Mouse (Mus musculus): ENCODE results near the gene Mfsd10. TPM values are rescaled to one million over a fixed set of nuclear protein-coding genes. Genes with fewer than 3 reads are reported as not detected.
A peak's percentile ranks its signal among the peaks of the same experiment; 100 is the strongest.

Gene Mfsd10
- polyA plus RNA-seq, 1 experiment from 2014 or later = 105 TPM

DNA sequence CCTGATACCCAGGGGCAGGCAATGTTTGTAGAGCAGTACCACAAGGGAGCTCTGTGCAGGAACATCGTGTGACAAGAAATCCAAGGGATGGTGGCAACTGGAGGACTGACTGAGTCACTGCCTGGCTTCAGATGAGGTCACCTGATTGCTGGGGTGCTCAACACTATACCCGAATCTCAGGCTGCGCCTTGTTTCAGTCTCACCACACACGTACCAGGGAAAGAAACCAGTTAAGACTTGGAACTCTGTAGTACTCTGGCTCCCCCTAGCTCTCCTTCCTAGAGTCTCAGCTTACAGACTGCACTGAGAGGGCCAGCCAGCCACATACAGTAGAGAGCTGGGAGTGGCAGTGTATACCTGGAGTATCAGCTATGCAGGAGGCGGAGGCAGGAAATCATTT lies 5.9 kb upstream of the Mfsd10 start:
- peak; percentile 21; the same call in 1 of the 2 replicates for ATAC-seq (ENCODE audit: low FRiP score)

DNA sequence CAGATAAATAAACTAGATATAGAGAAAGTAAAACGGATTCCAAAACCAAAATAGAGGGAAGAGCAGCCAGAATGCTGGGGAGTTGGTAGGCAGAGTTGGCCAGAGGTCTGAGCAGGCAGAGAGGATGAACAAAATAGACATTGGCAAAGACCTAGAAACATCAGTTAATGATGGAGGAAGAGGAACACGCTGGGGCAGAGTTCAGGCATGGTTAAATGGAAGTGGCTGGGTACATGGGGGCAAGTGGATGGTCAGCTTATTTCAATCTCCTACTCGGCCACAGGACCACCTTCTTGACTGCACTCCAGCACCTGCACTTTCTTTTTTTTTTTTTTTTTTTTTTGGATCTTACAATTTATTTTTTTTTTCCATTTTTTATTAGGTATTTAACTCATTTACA lies 5.0 kb upstream of the Mfsd10 start:
- H3K9ac ChIP-seq (replicated peaks) = no peak overlapping the region
- no peaks in the 10 kb centered on the region for H3K27me3 ChIP-seq (replicated peaks)
- no peak overlapping the region for H3K4me3 ChIP-seq (replicated peaks)
- no peaks in the 10 kb centered on the region for H3K9me3 ChIP-seq (replicated peaks)
- peaks cover 8% of the 10 kb centered on the region for H3K4me1 ChIP-seq
- WGBS = 93% methylated on average over 3 of the region's 3 CpGs
- H3K27ac ChIP-seq (replicated peaks) = no peak overlapping the region
- peaks cover 86% of the 10 kb centered on the region for H3K36me3 ChIP-seq
- ATAC-seq (ENCODE audit: low FRiP score) = no peak
- H3K4me2 ChIP-seq = no peak overlapping the region

More for the DNA sequence above, 5.9 kb upstream of the Mfsd10 start:
- Histone ChIP-seq H3K27ac (replicated peaks) (no peak overlapping the region), H3K27me3 (replicated peaks) (no peaks in the 10 kb centered on the region), H3K4me1 (no peaks in the 10 kb centered on the region), H3K4me2 (no peak overlapping the region), H3K9me3 (replicated peaks) (no peaks in the 10 kb centered on the region), H3K4me3 (replicated peaks) (no peak overlapping the region), H3K9ac (replicated peaks) (no peak overlapping the region), H3K36me3 (peaks cover 92% of the 10 kb centered on the region)
- 71% methylated on average over 5 of the region's 5 CpGs for WGBS

DNA sequence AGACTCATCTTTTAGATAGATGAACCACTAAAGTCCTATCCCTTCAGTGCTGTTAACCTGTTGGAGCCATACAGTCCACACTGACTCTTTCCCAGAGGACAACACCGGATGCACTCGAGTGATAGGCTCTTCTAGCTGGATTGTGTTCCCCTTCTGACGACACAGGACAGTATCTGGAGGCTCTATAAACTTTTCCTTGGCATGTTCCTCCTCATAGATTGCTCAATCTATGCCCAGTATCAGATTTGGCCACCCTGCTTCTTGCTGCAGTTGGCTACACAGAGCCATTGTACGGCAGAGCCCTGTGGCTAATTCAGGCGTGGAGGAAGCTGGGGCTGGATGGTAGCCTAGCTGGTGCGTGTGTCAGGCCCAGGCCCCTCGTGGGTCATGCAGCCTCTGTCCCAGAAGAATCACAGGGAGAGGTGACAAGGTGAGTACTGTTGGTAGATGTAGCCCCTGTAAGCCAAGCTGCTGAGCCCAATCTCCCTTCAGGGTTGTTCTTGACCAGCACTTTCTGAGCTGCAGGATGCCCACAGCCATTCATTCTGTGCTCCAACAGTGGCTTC lies 662 bp upstream of the Mfsd10 start:
- ATAC-seq (ENCODE audit: low FRiP score) = no peak
- no peaks in the 10 kb centered on the region for H3K9me3 ChIP-seq (replicated peaks)
- peaks cover 68% of the 10 kb centered on the region for H3K36me3 ChIP-seq
- H3K4me3 ChIP-seq (replicated peaks) = no peak overlapping the region
- 85% methylated on average over 7 of the region's 7 CpGs for WGBS
- no peak overlapping the region for H3K9ac ChIP-seq (replicated peaks)
- H3K27ac ChIP-seq (replicated peaks) = no peak overlapping the region
- H3K4me2 ChIP-seq = peak overlapping the region; percentile 91; the same call in 1 of the 2 replicates
- H3K27me3 ChIP-seq (replicated peaks) = no peaks in the 10 kb centered on the region
- H3K4me1 ChIP-seq = peaks cover 30% of the 10 kb centered on the region

DNA sequence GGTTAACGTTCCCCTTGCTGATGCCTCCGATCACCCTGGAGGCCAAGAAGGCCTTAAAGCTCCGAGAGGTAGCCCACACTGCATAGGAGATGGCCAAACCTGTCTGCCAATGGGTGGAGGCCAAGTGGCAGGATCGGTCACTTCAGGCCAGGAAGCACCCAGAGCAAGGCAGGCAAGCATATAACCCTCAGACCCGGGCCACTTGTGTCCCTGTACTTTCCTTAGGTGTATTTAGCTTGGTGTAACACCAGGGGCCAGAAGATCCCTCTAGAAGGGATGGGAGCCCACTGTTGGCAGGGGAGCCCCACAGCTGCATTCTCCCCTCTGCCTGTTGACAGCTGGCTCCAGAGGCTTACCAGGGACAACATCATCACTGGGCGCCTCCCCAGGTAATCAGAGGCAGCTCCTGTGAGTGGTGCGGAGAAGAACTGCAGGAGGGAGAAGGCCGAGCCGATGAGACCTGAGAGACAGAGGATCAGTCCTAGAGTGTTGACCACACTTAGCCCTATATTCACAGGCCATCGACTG lies 1.3 kb downstream of the Mfsd10 start:
- no peak overlapping the region for H3K27ac ChIP-seq (replicated peaks)
- peak overlapping the region; percentile 91 for H3K4me2 ChIP-seq
- 61% methylated on average over 10 of the region's 10 CpGs for WGBS

DNA sequence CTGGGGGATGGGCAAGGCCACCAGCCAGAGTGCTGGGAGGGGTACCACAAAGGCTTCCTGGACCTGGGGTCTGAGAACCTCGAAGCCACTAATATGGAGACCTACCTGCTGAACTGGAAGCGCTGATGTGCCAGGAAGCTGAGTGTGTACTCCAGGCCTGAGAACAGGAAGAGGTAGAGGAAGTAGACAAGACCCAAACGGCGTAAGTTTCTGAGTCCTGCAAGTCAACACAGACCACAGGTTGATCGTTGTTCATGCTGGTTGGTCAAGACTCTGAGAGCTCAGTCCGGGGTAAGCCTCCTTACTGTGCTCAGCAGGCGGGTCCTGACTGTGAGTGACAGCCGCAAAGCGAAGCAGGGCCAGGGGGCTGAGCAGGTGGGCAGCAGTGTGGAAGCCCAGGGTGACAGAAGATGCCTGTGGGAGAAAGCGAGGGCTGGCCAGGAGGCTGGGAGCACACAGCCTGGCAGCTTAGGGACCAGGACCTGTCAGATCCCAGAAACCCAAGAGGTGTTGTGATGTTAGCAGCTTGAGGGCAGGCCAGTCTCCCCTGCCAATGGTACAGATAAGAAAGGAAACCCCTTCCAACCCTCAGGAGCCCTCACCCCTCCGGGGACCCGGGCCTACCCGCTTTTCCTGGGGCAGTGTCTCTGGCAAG lies 2.1 kb downstream of the Mfsd10 start:
- peak overlapping the region; percentile 86; the same call in 1 of the 2 replicates for H3K9ac ChIP-seq (replicated peaks)
- peaks cover 75% of the 10 kb centered on the region for H3K36me3 ChIP-seq
- no peak for ATAC-seq (ENCODE audit: low FRiP score)
- no peaks in the 10 kb centered on the region for H3K27me3 ChIP-seq (replicated peaks)
- H3K9me3 ChIP-seq (replicated peaks) = no peaks in the 10 kb centered on the region
- H3K4me1 ChIP-seq = peaks cover 30% of the 10 kb centered on the region
- H3K4me2 ChIP-seq = no peak overlapping the region; the same call in 1 of the 2 replicates
- WGBS = 92% methylated on average over 13 of the region's 13 CpGs
- H3K27ac ChIP-seq (replicated peaks) = no peak overlapping the region
- H3K4me3 ChIP-seq (replicated peaks) = no peak overlapping the region

More for the DNA sequence above, 1.3 kb downstream of the Mfsd10 start:
- ATAC-seq (ENCODE audit: low FRiP score) = no peak
- Histone ChIP-seq H3K27me3 (replicated peaks) (no peaks in the 10 kb centered on the region), H3K36me3 (peaks cover 75% of the 10 kb centered on the region), H3K4me1 (peaks cover 30% of the 10 kb centered on the region), H3K9me3 (replicated peaks) (no peaks in the 10 kb centered on the region), H3K9ac (replicated peaks) (peak overlapping the region; percentile 86), H3K4me3 (replicated peaks) (peak overlapping the region; percentile 64)

DNA sequence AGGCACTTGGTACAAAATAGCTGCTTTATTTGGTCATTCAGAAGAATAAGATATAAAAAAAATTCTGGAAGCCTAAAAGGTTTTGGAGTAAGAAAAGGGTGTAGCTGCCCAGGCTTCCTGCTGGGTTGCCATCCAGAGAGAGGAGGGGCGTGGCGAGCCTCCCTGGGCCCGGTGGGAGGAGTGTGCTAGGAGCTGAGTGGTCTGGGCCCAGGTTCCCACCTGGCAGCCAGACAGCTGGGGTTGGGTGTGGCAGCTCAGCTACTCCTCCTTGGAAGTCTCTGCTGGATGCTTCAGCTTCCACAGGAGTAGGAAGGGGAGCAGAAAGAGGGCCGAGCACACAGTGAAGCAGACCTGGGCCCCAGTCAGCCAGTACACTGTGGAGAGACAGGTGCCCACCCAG lies 3.4 kb downstream of the Mfsd10 start:
- Histone ChIP-seq H3K9me3 (replicated peaks) (no peaks in the 10 kb centered on the region), H3K36me3 (peaks cover 75% of the 10 kb centered on the region), H3K4me3 (replicated peaks) (no peak overlapping the region), H3K4me2 (no peak overlapping the region), H3K4me1 (peaks cover 30% of the 10 kb centered on the region), H3K9ac (replicated peaks) (no peak overlapping the region), H3K27ac (replicated peaks) (no peak overlapping the region), H3K27me3 (replicated peaks) (no peaks in the 10 kb centered on the region)
- WGBS = 81% methylated on average over 4 of the region's 4 CpGs
- no peak for ATAC-seq (ENCODE audit: low FRiP score)

DNA sequence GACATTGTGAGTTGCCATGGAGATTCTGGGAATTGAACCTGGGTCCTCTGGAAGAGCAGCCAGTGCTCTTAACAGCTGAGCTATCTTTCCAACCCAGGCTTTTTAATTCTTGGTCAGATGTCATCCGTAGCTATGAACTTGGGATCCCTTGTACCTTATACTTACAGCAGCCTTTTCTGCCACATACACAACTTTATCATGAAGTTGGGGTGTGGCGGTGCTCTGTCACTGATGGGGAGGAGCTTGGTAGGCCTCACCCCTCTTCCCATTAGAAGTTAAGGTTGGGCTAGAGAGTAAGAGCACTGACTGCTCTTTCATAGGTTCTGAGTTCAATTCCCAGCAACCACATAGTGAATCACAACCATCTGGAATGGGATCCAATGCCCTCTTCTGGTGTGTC lies 4.0 kb downstream of the Mfsd10 start:
- peaks cover 75% of the 10 kb centered on the region for H3K36me3 ChIP-seq
- no peak overlapping the region for H3K9ac ChIP-seq (replicated peaks)
- H3K9me3 ChIP-seq (replicated peaks) = no peaks in the 10 kb centered on the region
- H3K27ac ChIP-seq (replicated peaks) = no peak overlapping the region
- peaks cover 30% of the 10 kb centered on the region for H3K4me1 ChIP-seq
- no peaks in the 10 kb centered on the region for H3K27me3 ChIP-seq (replicated peaks)
- no peak overlapping the region for H3K4me2 ChIP-seq
- 99% methylated on average over 2 of the region's 2 CpGs for WGBS
- ATAC-seq (ENCODE audit: low FRiP score) = no peak
- H3K4me3 ChIP-seq (replicated peaks) = no peak overlapping the region

DNA sequence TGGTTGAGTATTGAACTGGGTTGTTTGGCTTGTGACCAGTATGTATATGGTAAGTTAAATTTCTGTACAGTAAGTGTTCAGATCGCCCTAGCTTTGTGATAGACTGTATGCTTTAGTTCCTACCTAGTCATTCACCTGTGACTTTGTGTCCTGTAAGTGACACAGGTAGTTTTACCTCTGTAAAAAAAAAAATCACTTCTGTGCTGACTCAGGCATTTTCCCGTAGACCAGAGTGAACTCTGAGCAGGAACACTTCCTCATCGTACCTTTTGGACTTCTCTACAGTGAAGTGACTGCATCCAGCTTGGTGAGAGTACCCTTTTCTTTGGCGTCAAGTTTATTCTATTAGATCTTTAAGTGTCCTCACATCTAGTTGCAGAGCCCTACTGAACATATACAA lies 27.0 kb downstream of the Mfsd10 start:
- no peak overlapping the region for H3K4me2 ChIP-seq

DNA sequence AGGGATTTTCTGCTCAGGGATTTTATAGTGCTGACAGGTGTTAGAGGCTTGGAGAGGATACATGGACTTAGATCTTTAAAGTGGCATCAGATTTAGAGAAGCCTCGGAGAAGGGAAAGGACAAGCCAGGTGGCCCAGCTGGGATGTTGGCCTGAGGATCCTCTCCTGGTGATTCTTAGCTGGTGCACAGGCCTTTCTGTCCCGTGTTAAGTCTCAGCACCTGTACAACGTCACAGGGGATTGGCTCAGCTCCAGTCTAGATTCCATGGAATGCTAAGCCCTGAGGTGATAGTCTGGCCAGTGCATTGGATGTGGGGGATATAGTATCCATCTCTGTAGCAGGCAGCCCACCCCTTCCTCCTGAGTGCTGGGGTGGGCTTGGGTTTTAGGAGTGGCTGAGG lies 28.8 kb downstream of the Mfsd10 start:
- Histone ChIP-seq H3K4me2 (no peak overlapping the region), H3K4me1 (no peaks in the 10 kb centered on the region), H3K27me3 (replicated peaks) (no peaks in the 10 kb centered on the region), H3K27ac (replicated peaks) (no peak overlapping the region), H3K4me3 (replicated peaks) (no peak overlapping the region), H3K36me3 (peaks cover 63% of the 10 kb centered on the region), H3K9ac (replicated peaks) (no peak overlapping the region), H3K9me3 (replicated peaks) (no peaks in the 10 kb centered on the region)
- no peak for ATAC-seq (ENCODE audit: low FRiP score)
- WGBS = 82% methylated on average over 3 of the region's 3 CpGs

More for the DNA sequence above, 27.0 kb downstream of the Mfsd10 start:
- Histone ChIP-seq H3K4me1 (no peaks in the 10 kb centered on the region), H3K36me3 (peaks cover 74% of the 10 kb centered on the region), H3K9ac (replicated peaks) (no peak overlapping the region), H3K4me3 (replicated peaks) (no peak overlapping the region), H3K27me3 (replicated peaks) (no peaks in the 10 kb centered on the region), H3K27ac (replicated peaks) (no peak overlapping the region), H3K9me3 (replicated peaks) (no peaks in the 10 kb centered on the region)
- ATAC-seq (ENCODE audit: low FRiP score) = no peak
- WGBS = 92% methylated on average over 4 of the region's 4 CpGs

DNA sequence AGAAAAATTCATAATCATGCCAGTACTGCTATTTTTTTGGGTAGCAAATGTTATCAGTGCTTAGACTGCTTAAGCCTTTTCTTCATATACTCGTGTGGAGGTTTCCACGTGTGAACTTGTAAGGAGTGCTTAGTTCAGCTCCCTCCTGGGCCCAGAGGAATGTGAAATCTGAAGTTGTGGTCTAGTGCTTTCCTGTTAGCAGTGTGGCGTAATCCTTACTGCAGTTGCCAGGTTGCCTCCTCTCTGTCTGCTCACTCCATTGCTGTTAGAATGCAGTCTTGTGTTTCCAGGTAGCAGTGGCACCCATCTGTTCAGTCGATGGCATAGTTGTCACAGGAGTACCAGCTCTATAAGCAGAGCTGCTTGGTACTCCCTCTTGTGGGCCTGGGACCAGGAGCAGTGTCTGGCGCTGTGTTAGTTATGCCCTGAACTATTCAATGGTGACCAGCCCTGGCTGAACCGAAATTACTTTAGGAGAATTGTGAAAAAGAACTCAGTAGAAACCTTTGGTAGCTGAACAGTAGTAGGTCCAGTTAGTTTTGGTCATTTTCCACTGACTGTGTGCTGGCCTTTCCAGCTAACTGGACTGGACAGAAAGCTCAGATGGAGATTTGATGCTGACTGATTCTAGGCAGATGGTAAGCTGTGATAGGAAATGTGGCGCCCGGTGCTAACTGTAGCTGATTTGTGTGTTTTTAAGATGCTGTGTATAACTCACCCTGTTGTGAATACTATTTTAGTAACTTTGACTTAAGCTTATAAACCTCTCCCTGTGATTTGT lies 29.7 kb downstream of the Mfsd10 start:
- Histone ChIP-seq H3K9ac (replicated peaks) (no peak overlapping the region), H3K27me3 (replicated peaks) (no peaks in the 10 kb centered on the region), H3K4me3 (replicated peaks) (no peak overlapping the region), H3K27ac (replicated peaks) (no peak overlapping the region), H3K9me3 (replicated peaks) (no peaks in the 10 kb centered on the region), H3K4me2 (no peak overlapping the region), H3K36me3 (peaks cover 67% of the 10 kb centered on the region), H3K4me1 (no peaks in the 10 kb centered on the region)
- ATAC-seq (ENCODE audit: low FRiP score) = no peak
- WGBS = 92% methylated on average over 8 of the region's 8 CpGs

DNA sequence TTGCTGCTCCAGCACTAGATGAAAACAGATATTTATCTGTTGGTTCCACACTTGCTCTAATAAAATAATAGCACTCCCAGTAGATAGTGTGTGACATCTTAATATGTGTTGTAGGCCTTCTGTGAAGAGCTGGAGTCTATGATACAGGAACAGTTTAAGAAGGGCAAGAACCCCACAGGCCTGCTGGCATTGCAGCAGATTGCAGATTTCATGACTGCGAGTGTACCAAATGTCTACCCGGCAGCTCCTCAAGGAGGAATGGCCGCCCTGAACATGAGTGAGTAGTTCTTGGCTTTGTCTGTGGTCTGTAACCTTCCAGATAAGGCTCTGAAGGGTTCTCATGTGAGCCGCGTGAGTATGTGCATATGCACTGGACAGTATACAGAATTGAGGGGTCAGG lies 32.4 kb downstream of the Mfsd10 start:
- peaks cover 62% of the 10 kb centered on the region for H3K36me3 ChIP-seq
- no peaks in the 10 kb centered on the region for H3K9me3 ChIP-seq (replicated peaks)
- H3K4me2 ChIP-seq = no peak overlapping the region
- H3K4me3 ChIP-seq (replicated peaks) = no peak overlapping the region
- H3K4me1 ChIP-seq = no peaks in the 10 kb centered on the region
- no peaks in the 10 kb centered on the region for H3K27me3 ChIP-seq (replicated peaks)
- ATAC-seq (ENCODE audit: low FRiP score) = no peak
- no peak overlapping the region for H3K27ac ChIP-seq (replicated peaks)
- H3K9ac ChIP-seq (replicated peaks) = no peak overlapping the region
- WGBS = 91% methylated on average over 5 of the region's 5 CpGs
